Mouse (Mus musculus) G1E (cell line): ENCODE measurements around the gene Lman1l. TPM values are rescaled to one million over a fixed set of nuclear protein-coding genes. Genes with fewer than 3 reads are reported as not detected.

Experiments used
- ATAC-seq: 2 replicates; pipeline ENCODE4 v1.8.0; 2016; ENCODE audit warnings: mild to moderate bottlenecking; ENCODE audit not compliant: insufficient number of reproducible peaks, poor library complexity, low FRiP score, severe bottlenecking; ENCODE audit errors: extremely low read depth
- DNase-seq: peaks from one replicate; pipeline ENCODE4 v3.0.0; 2012; ENCODE audit warnings: low spot score
- H3K27me3 ChIP-seq: 2 replicates; pipeline ENCODE4 v1.6.1; 2012; ENCODE audit warnings: mild to moderate bottlenecking, low read length, inconsistent platforms; ENCODE audit not compliant: insufficient read depth
- H3K36me3 ChIP-seq: replicated peaks from 2 replicates; pipeline ENCODE3; 2012; ENCODE audit warnings: mild to moderate bottlenecking, inconsistent platforms
- H3K4me1 ChIP-seq: 2 replicates; pipeline ENCODE4 v1.6.1; 2012; ENCODE audit warnings: low read depth, low read length, inconsistent platforms, mixed read lengths; ENCODE audit not compliant: insufficient read depth
- H3K4me3 ChIP-seq: 2 replicates; pipeline ENCODE4 v1.5.1; 2012; ENCODE audit warnings: low read depth, mild to moderate bottlenecking, inconsistent platforms, low read length, moderate library complexity, mixed read lengths
- H3K9me3 ChIP-seq: replicated peaks from 2 replicates; pipeline ENCODE4 v1.6.1; 2012; ENCODE audit warnings: inconsistent platforms
- CTCF ChIP-seq: IDR thresholded peaks from 2 replicates; pipeline ENCODE4 v1.5.1; 2012; ENCODE audit warnings: low read depth, low read length, inconsistent platforms, mixed read lengths
- GATA1 ChIP-seq: IDR thresholded peaks from 2 replicates; pipeline ENCODE4 v1.6.1; 2012; ENCODE audit warnings: borderline replicate concordance, low read length, inconsistent platforms, mixed read lengths
- GATA2 ChIP-seq: IDR thresholded peaks from 2 replicates; pipeline ENCODE4 v1.6.1; 2012; ENCODE audit warnings: low read depth, low read length, inconsistent platforms, borderline replicate concordance
- POLR2AphosphoS5 ChIP-seq: IDR thresholded peaks from 2 replicates; pipeline ENCODE4 v1.6.1; 2012; ENCODE audit warnings: low read depth, low read length, inconsistent platforms; ENCODE audit not compliant: insufficient replicate concordance
- TAL1 ChIP-seq: conservative IDR thresholded peaks from 2 replicates; pipeline ENCODE4 v1.6.1; 2012; ENCODE audit warnings: low read depth, low read length, inconsistent platforms, mixed read lengths
- polyA plus RNA-seq: library from polyadenylated mRNA; stranded (reverse); fragments of >175 nt; gene quantifications from 2 replicates; pipeline ENCODE4 v1.2.3, GENCODE M21; 2012
- total RNA-seq, 2 experiments: library from RNA; stranded (forward) in 1 of 2; stranded (reverse) in 1 of 2; fragments of 200-1000 nt in 1 of 2; fragments of >200 nt in 1 of 2; fragmentation: Nextera tagmentation in 1 of 2; gene quantifications; 2 replicates each; pipeline ENCODE4 v1.2.3; 2014 to 2017

Lman1l gene
- total and polyA plus RNA-seq, 3 experiments = not detected

GRCm38 (mm10) chr9:57559568-57559967 lies 61.0 kb downstream of the Lman1l start:
- Histone ChIP-seq H3K27me3 (no peaks in the 10 kb centered on the region), H3K4me3 (no peak overlapping the region), H3K4me1 (peaks cover 32% of the 10 kb centered on the region), H3K9me3 (no peaks in the 10 kb centered on the region), H3K36me3 (peaks cover 16% of the 10 kb centered on the region)
- ATAC-seq (no peak), DNase-seq (no peak)
- TF ChIP-seq GATA2 = no peak
- no peak for TF ChIP-seq GATA1
- no peak for TF ChIP-seq TAL1
- TF ChIP-seq POLR2AphosphoS5 = no peak
- no peak for TF ChIP-seq CTCF

- H3K4me1 ChIP-seq = peaks cover 38% of the 10 kb centered on the region
- no peak overlapping the region for H3K4me3 ChIP-seq
- no peak for TF ChIP-seq GATA1
- TF ChIP-seq CTCF = no peak
- no peak for TF ChIP-seq GATA2
- TF ChIP-seq TAL1 = no peak
- no peak for TF ChIP-seq POLR2AphosphoS5
- no peaks in the 10 kb centered on the region for H3K27me3 ChIP-seq
- ATAC-seq (no peak), DNase-seq (no peak)
- H3K36me3 ChIP-seq = peaks cover 13% of the 10 kb centered on the region
- H3K9me3 ChIP-seq = no peaks in the 10 kb centered on the region
Observed at GRCm38 (mm10) chr9:57558625-57559024, 61.9 kb downstream of the Lman1l start.

- H3K4me1 ChIP-seq = peaks cover 41% of the 10 kb centered on the region
- H3K27me3 ChIP-seq = peaks cover 2% of the 10 kb centered on the region; the same call in 1 of the 2 replicates
- DNase-seq (no peak), ATAC-seq (no peak)
- TF ChIP-seq GATA1 (no peak), CTCF (no peak), POLR2AphosphoS5 (no peak), TAL1 (no peak)
- no peak overlapping the region for H3K4me3 ChIP-seq
- H3K9me3 ChIP-seq = no peaks in the 10 kb centered on the region
- H3K36me3 ChIP-seq = peaks cover 4% of the 10 kb centered on the region
Observed at GRCm38 (mm10) chr9:57557215-57557614, 63.4 kb downstream of the Lman1l start.

Other genes starting within 250 kb of the Lman1l start
- 55.0 and 58.6 TPM in 2 replicates for gene Ppcdc, start 180.7 kb downstream of the Lman1l start, total RNA-seq (2014; fragmentation: Nextera tagmentation)
- 26.0 and 29.9 TPM in 2 replicates for gene Ppcdc, start 180.7 kb downstream of the Lman1l start, total RNA-seq (2017)
- gene Ppcdc, start 180.7 kb downstream of the Lman1l start, polyA plus RNA-seq = 3.0 and 8.5 TPM in 2 replicates
- gene Scamp5, start 152.7 kb downstream of the Lman1l start, total RNA-seq (2014; fragmentation: Nextera tagmentation) = not detected in 2 replicates
- 0.22 and 0.29 TPM in 2 replicates for gene Scamp5, start 152.7 kb downstream of the Lman1l start, total RNA-seq (2017)
- 0.21 and 0.22 TPM in 2 replicates for gene Scamp5, start 152.7 kb downstream of the Lman1l start, polyA plus RNA-seq
- 10.8 and 17.4 TPM in 2 replicates for gene Rpp25, start 116.7 kb downstream of the Lman1l start, total RNA-seq (2014; fragmentation: Nextera tagmentation)
- gene Rpp25, start 116.7 kb downstream of the Lman1l start, total RNA-seq (2017) = 2.9 and 5.4 TPM in 2 replicates
- 5.4 and 6.2 TPM in 2 replicates for gene Rpp25, start 116.7 kb downstream of the Lman1l start, polyA plus RNA-seq
- 88.8 and 106 TPM in 2 replicates for gene Cox5a, start 99.5 kb downstream of the Lman1l start, total RNA-seq (2014; fragmentation: Nextera tagmentation)
- gene Cox5a, start 99.5 kb downstream of the Lman1l start, total RNA-seq (2017) = 129 and 181 TPM in 2 replicates
- gene Cox5a, start 99.5 kb downstream of the Lman1l start, polyA plus RNA-seq = 455 and 528 TPM in 2 replicates
- gene Fam219b, start 83.2 kb downstream of the Lman1l start, total RNA-seq (2014; fragmentation: Nextera tagmentation) = 8.1 and 9.5 TPM in 2 replicates
- gene Fam219b, start 83.2 kb downstream of the Lman1l start, total RNA-seq (2017) = 12.2 and 15.5 TPM in 2 replicates
- gene Fam219b, start 83.2 kb downstream of the Lman1l start, polyA plus RNA-seq = 11.3 and 16.8 TPM in 2 replicates
- 11.1 and 12.3 TPM in 2 replicates for gene Mpi, start 68.0 kb downstream of the Lman1l start, total RNA-seq (2014; fragmentation: Nextera tagmentation)
- gene Mpi, start 68.0 kb downstream of the Lman1l start, total RNA-seq (2017) = 12.1 and 12.5 TPM in 2 replicates
- 2.5 and 4.4 TPM in 2 replicates for gene Mpi, start 68.0 kb downstream of the Lman1l start, polyA plus RNA-seq
- 18.0 and 26.6 TPM in 2 replicates for gene Scamp2, start 59.8 kb downstream of the Lman1l start, total RNA-seq (2014; fragmentation: Nextera tagmentation)
- 16.6 and 19.4 TPM in 2 replicates for gene Scamp2, start 59.8 kb downstream of the Lman1l start, total RNA-seq (2017)
- 7.4 and 19.2 TPM in 2 replicates for gene Scamp2, start 59.8 kb downstream of the Lman1l start, polyA plus RNA-seq
- gene Ulk3, start 31.3 kb downstream of the Lman1l start, total RNA-seq (2014; fragmentation: Nextera tagmentation) = 14.1 and 14.3 TPM in 2 replicates
- 10.0 and 10.5 TPM in 2 replicates for gene Ulk3, start 31.3 kb downstream of the Lman1l start, total RNA-seq (2017)
- 3.3 and 3.4 TPM in 2 replicates for gene Ulk3, start 31.3 kb downstream of the Lman1l start, polyA plus RNA-seq
- gene Cplx3, start 14.5 kb downstream of the Lman1l start, total RNA-seq (2014; fragmentation: Nextera tagmentation) = not detected in 2 replicates
- gene Cplx3, start 14.5 kb downstream of the Lman1l start, total RNA-seq (2017) = 0.11 TPM in 1 of 2 replicates, not detected in the other
- gene Cplx3, start 14.5 kb downstream of the Lman1l start, polyA plus RNA-seq = not detected in 2 replicates
- 118 and 125 TPM in 2 replicates for gene Csk, start 32.9 kb upstream of the Lman1l start, total RNA-seq (2014; fragmentation: Nextera tagmentation)
- gene Csk, start 32.9 kb upstream of the Lman1l start, total RNA-seq (2017) = 151 and 154 TPM in 2 replicates
- 311 and 332 TPM in 2 replicates for gene Csk, start 32.9 kb upstream of the Lman1l start, polyA plus RNA-seq
- gene Cyp1a2, start 62.9 kb upstream of the Lman1l start, total RNA-seq (2014; fragmentation: Nextera tagmentation) = not detected in 2 replicates
- not detected in 2 replicates for gene Cyp1a2, start 62.9 kb upstream of the Lman1l start, total RNA-seq (2017)
- gene Cyp1a2, start 62.9 kb upstream of the Lman1l start, polyA plus RNA-seq = not detected in 2 replicates
- gene Cyp1a1, start 67.2 kb upstream of the Lman1l start, total RNA-seq (2014; fragmentation: Nextera tagmentation) = not detected in 2 replicates
- gene Cyp1a1, start 67.2 kb upstream of the Lman1l start, total RNA-seq (2017) = not detected in 2 replicates
- gene Cyp1a1, start 67.2 kb upstream of the Lman1l start, polyA plus RNA-seq = not detected in 2 replicates
- 11.6 and 13.2 TPM in 2 replicates for gene Edc3, start 87.8 kb upstream of the Lman1l start, total RNA-seq (2014; fragmentation: Nextera tagmentation)
- 5.7 and 5.9 TPM in 2 replicates for gene Edc3, start 87.8 kb upstream of the Lman1l start, total RNA-seq (2017)
- gene Edc3, start 87.8 kb upstream of the Lman1l start, polyA plus RNA-seq = 9.5 and 9.8 TPM in 2 replicates
- 95.9 and 119 TPM in 2 replicates for gene Clk3, start 145.1 kb upstream of the Lman1l start, total RNA-seq (2014; fragmentation: Nextera tagmentation)
- 53.8 and 56.8 TPM in 2 replicates for gene Clk3, start 145.1 kb upstream of the Lman1l start, total RNA-seq (2017)
- gene Clk3, start 145.1 kb upstream of the Lman1l start, polyA plus RNA-seq = 33.0 and 36.9 TPM in 2 replicates
- gene Arid3b, start 216.0 kb upstream of the Lman1l start, total RNA-seq (2014; fragmentation: Nextera tagmentation) = 16.7 and 19.5 TPM in 2 replicates
- 6.1 and 7.2 TPM in 2 replicates for gene Arid3b, start 216.0 kb upstream of the Lman1l start, total RNA-seq (2017)
- gene Arid3b, start 216.0 kb upstream of the Lman1l start, polyA plus RNA-seq = 4.0 and 7.4 TPM in 2 replicates